Mouse (Mus musculus): ENCODE results near the gene Cntn4.

Cntn4 gene

GRCm38 (mm10) chr6:106097856-106098255 lies 420.4 kb downstream of the Cntn4 start:
- DNase-seq = no peak

GRCm38 (mm10) chr6:106118523-106119081 lies 441.1 kb downstream of the Cntn4 start:
- no peak for DNase-seq

GRCm38 (mm10) chr6:106153530-106153929 lies 476.1 kb downstream of the Cntn4 start:
- DNase-seq = no peak

DNA sequence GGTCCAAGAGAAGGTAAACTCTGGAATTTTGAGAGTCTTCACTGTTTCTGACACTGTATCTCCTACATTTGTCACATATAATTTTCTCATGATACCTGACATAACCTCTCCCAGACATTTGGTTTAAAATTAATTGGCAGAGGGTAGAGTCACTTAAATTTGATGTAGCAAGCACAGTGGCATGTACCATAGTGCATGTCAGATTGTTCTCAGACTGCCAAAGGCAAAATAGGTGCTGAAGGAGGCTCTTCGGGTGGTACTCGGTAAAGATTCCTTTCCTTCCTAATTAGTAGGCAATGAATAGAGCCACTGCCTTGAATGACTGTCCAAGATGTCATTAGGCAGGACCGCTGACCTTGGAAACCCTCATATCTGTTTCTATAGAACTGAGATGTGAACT lies 477.9 kb downstream of the Cntn4 start:
- no peak for DNase-seq

DNA sequence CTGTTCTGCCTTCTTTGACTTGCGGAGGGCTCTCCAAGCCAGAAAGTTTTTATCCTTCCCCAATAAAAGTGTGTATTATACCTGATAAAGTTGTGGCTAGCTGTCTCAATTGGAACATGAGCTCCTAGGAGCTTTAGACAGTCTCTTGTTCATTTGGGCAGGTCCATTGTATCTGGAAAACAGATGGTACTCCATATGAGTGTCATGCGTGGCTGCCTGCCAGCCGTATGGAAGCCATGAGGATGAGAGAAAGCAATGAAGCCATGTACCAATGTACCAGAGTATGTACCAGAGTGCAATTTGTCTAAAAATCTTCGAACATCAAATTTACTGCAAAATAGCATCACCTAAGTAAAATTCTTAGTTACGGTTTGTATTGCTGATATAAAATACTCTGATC lies 500.1 kb downstream of the Cntn4 start:
- no peak for DNase-seq

- DNase-seq = no peak
Observed at GRCm38 (mm10) chr6:106181596-106181995, 504.1 kb downstream of the Cntn4 start.

- DNase-seq = no peak
Observed at GRCm38 (mm10) chr6:106200974-106201373, 523.5 kb downstream of the Cntn4 start.

DNA sequence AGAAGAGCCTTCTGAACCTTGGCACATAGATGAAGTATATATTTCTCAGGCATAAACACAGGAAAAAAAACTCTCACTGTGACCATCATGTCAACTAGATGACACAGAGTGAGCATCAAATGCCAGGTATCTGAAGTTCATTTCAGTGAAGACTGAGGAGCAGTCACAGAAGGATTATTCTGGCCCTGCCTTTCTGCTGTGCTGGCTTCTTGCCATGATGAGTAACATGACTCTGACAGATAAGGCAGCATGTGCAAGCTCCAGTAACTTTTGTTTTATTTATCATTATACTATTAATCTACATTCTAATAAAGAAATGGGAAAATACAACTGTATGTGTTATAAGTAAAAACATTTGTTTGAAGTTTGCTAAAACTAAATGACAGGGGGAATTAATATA lies 529.9 kb downstream of the Cntn4 start:
- DNase-seq = no peak

DNA sequence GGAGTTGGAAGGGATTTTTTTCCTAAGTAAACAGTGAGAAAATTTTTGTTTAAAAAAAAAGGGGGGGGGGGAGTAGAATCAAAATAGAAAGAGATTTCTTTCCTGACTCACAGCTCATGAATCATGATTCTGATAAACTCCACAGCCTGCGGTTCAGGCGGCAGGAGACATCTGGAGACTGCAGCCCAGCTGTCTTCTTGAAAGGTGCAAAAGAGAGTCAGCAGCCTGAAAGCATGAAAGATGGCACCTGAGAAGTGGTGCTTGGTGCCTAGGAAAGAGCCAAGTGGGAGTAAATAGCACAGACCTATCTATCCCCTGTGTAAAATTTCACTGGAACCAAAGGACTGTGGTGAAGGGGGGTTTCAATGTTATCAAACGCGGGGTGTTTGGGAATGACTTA lies 535.6 kb downstream of the Cntn4 start:
- no peak for DNase-seq

- DNase-seq = no peak
Observed at GRCm38 (mm10) chr6:106237046-106237948, 559.8 kb downstream of the Cntn4 start.

DNA sequence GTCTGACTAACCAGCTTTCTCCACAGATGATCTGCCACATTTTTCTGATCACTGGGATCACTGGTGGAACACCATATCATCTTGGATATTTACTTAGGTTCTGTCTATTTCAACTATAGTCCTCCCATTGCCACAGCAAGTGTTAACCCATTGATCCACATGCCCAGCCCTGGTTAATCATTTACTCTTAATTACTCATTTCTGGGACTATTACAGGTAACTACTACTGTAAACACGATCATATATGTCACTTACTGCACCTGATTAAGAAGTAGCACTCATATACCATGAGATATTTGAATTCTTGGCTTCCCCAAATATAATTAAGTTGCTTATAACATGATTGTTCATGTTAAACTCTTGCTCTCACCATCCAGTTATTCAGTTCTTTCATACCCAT lies 564.1 kb downstream of the Cntn4 start:
- no peak for DNase-seq

GRCm38 (mm10) chr6:106263396-106263795 lies 585.9 kb downstream of the Cntn4 start:
- no peak for DNase-seq

- DNase-seq = no peak
Observed at GRCm38 (mm10) chr6:106265487-106265886, 588.0 kb downstream of the Cntn4 start.

DNA sequence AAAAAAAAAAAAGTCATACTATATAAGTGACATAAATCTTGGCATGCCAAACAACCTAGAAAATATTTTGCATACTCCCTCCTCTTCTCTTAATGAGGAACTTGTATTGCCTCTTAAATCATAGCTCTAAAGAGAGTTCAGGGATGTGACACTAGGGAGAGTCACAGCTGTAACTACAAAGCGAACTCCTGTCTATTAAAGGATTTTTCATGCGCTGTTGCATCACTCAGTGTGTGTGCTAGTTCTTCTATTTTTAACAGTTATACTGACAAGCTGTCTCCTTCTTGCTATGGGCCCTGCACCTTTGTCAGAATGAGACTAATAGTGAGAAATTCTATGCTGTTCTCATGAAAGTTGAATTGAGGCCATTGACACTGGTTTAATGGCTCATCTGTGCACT lies 588.8 kb downstream of the Cntn4 start:
- no peak for DNase-seq

- DNase-seq = no peak
Observed at GRCm38 (mm10) chr6:106268723-106269122, 591.3 kb downstream of the Cntn4 start.

DNA sequence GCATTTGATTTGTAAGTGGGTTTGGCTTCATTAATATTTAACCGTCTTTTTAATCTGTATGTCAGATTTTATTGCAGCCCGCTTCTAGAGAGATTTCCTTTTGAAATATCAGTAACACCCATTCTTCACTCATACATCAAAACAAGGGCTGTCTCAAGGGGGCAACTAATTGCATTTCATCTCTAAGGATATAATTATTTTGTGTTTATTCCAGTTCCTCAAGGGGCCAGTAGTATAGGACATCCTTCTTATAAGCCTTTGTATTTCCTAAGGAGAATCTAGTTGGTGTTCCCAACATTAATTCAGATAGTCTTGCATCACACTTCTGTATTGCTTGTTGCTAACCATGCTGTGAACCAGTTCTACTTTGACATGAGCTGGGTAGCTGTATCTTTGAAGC lies 599.7 kb downstream of the Cntn4 start:
- no peak for DNase-seq

GRCm38 (mm10) chr6:106281621-106282020 lies 604.2 kb downstream of the Cntn4 start:
- DNase-seq = no peak

- DNase-seq = no peak
Observed at GRCm38 (mm10) chr6:106283815-106284214, 606.4 kb downstream of the Cntn4 start.

DNA sequence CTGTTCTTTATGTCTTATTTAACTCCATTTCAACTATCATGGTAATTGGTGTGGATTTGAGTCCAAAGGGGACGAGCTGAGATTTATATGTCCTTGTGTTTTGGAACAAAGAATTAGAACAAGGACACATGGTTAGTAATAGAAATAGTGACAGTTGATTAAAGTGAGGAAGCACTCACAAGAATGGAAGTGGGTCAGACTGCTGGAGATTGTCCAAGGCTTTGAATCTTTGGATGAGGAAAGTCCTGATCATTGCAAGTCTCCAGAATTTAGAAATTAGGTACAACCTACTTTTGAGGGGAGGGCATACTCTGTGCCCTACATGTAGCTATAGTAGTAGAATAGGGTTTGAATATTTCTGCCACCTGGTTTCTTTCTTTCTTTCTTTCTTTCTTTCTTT lies 622.0 kb downstream of the Cntn4 start:
- DNase-seq = no peak

DNA sequence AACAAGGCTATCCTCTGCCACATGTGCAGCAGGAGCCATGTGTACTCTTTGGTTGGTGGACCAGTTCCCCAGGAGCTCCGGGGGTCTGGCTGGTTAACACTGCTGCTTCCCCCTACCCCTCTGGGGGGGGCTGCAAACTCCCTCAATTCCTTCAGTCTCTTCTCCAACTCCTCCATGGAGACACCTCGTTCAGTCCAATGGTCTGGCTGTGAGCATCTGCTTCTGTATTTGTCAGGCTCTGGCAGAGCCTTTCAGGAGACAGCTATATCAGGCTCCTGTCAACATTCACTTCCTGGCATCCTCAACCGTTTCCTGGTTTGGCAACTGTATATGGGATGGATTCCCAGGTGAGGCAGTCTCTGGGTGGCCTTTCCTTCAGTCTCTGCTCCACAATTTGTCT lies 622.7 kb downstream of the Cntn4 start:
- DNase-seq = no peak

- no peak for DNase-seq
Observed at GRCm38 (mm10) chr6:106302435-106302834, 625.0 kb downstream of the Cntn4 start.

GRCm38 (mm10) chr6:106328987-106329386 lies 651.5 kb downstream of the Cntn4 start:
- DNase-seq = no peak

- DNase-seq = no peak
Observed at GRCm38 (mm10) chr6:106329636-106330035, 652.2 kb downstream of the Cntn4 start.

GRCm38 (mm10) chr6:106332466-106332865 lies 655.0 kb downstream of the Cntn4 start:
- no peak for DNase-seq

- no peak for DNase-seq
Observed at GRCm38 (mm10) chr6:106332933-106333332, 655.5 kb downstream of the Cntn4 start.
